Mouse (Mus musculus) forebrain, embryonic 11.5 days (tissue): ENCODE data around the gene Esrra. TPM values are rescaled to one million over a fixed set of nuclear protein-coding genes. Genes with fewer than 3 reads are reported as not detected.

Source experiments
- ATAC-seq: fragments of 200-750 bp; cut with Nextera tagmentation; replicated peaks from 2 replicates; pipeline ENCODE4 v1.8.0; 2017; ENCODE audit warnings: moderate TSS enrichment; ENCODE audit not compliant: low FRiP score
- DNase-seq: peaks from one replicate; pipeline ENCODE4 v3.0.0-alpha.2; 2017; ENCODE audit warnings: low spot score
- H3K27ac ChIP-seq: fragments of 300-500 bp; sonication (generic); 2 replicates; pipeline ENCODE4 v1.5.1; 2014; ENCODE audit warnings: low read depth, low read length
- H3K27me3 ChIP-seq: fragments of 300-500 bp; sonication (generic); 2 replicates; pipeline ENCODE4 v1.6.1; 2014; ENCODE audit warnings: mild to moderate bottlenecking, low read length, mixed read lengths; ENCODE audit not compliant: control insufficient read depth, insufficient read depth
- H3K36me3 ChIP-seq: fragments of 300-500 bp; sonication (generic); 2 replicates; pipeline ENCODE4 v1.6.1; 2014; ENCODE audit warnings: mild to moderate bottlenecking, low read length, moderate library complexity, mixed read lengths; ENCODE audit not compliant: control insufficient read depth, insufficient read depth
- H3K4me1 ChIP-seq: fragments of 300-500 bp; sonication (generic); replicated peaks from 2 replicates; pipeline ENCODE4 v1.6.1; 2014; ENCODE audit warnings: low read length, mixed read lengths; ENCODE audit not compliant: control insufficient read depth, insufficient read depth
- H3K4me2 ChIP-seq: fragments of 300-500 bp; sonication (generic); 2 replicates; pipeline ENCODE4 v1.6.1; 2014; ENCODE audit warnings: low read depth, mild to moderate bottlenecking, low read length, moderate library complexity, mixed read lengths; ENCODE audit not compliant: severe bottlenecking
- H3K4me3 ChIP-seq: fragments of 300-500 bp; sonication (generic); 2 replicates; pipeline ENCODE4 v1.5.1; 2014; ENCODE audit warnings: low read depth, low read length
- H3K9ac ChIP-seq: fragments of 300-500 bp; sonication (generic); 2 replicates; pipeline ENCODE4 v1.6.1; 2014; ENCODE audit warnings: low read length
- H3K9me3 ChIP-seq: fragments of 300-500 bp; sonication (generic); 2 replicates; pipeline ENCODE4 v1.6.1; 2016; ENCODE audit warnings: low read length, mixed read lengths; ENCODE audit not compliant: control insufficient read depth
- WGBS: fragments of 180-500 bp; shearing (Covaris S2); extraction: QIAGEN DNeasy Blood & Tissue Kit; methylation state at CpG from one replicate; pipeline ENCODE4 v1.1.7; 2014; 5-methylcytosine and 5-hydroxymethylcytosine counted together
- polyA plus RNA-seq: library from polyadenylated mRNA; unstranded; fragments of >200 nt; fragmentation: Nextera tagmentation; extraction: Ambion mirVana; gene quantifications from 2 replicates; pipeline ENCODE4 v1.2.1, GENCODE M21; 2014

The Esrra gene
- polyA plus RNA-seq, 1 experiment from 2014 or later, result 5.4 TPM

DNA sequence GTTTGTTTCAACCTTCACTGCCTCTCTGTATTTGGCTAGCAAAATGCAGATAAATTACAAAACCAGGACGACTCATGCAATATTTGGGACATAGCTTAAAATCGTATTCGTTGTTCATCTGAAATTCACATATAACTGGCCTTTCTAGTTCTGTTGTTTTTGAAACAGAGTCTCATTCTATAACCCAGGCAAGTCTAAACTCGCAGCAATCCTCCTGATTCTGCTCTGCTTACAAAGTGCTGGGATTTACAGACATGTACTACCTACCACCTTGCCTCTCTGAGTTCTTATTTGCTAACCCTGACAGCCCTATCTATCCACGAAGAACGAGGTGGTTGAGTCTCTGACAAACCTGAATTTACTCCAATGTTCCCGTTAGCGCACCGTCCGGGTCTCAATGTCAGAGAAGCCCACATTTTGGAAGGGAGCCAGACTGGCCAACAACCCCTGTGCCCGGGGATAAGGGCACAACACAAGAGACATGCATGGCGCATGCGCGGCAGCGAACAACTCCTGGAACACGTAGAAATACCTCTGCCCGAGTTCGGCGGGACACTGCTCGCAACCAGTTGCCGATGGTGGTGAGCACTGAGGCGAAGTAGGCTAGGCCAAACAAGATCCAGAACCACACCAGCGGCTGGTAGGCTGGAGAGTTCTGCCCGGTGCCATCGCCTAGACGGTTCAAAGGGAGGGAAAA, 5.1 kb upstream of the Esrra start:
- H3K4me3 ChIP-seq, result peak overlapping the region; percentile 9; the same call in 1 of the 2 replicates
- H3K27ac ChIP-seq, result no peak overlapping the region
- ATAC-seq, result no peak
- WGBS, result 9% methylated on average over 26 of the region's 26 CpGs
- no peak overlapping the region for H3K9ac ChIP-seq
- H3K27me3 ChIP-seq, result peaks cover 73% of the 10 kb centered on the region
- peaks cover 11% of the 10 kb centered on the region; the same call in 1 of the 2 replicates for H3K4me1 ChIP-seq
- no peaks in the 10 kb centered on the region for H3K36me3 ChIP-seq
- DNase-seq, result peak; percentile 74
- H3K4me2 ChIP-seq, result peak overlapping the region; percentile 5; the same call in 1 of the 2 replicates
- H3K9me3 ChIP-seq, result no peaks in the 10 kb centered on the region

DNA sequence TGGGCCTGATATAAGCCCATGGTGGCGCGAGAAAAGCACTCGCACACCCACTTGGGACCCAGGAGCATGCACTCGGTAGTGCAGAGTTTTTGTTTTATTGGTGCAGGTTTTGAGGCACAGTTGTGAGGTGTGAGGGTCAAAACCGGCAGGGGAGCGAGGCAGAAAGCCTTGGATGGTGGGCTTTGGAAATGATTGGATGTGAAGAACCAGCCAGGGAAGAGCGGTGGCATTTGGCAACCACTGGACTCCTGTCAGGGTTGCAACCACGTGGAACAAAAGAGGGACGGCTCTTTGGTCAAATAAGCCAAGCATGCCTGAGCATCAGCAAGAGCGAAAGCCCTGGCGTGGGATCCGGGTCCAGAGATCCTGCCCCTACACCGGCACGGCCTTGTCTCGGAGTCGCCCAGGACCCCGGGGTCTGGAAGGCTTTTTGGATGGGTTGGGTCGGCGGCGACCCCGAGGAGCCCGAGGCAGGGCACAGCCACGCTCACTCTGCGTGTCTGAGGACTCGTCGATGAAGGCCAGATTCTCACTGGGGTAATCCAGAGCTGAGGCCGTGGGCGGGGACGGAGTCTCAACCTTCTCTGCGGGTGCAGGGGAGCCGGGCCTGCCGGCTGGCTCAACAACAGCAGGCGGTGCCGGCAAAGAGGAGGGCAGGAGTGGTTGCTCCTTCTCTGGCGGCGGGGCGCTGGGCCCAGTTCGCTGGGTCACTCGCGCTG, 4.2 kb upstream of the Esrra start:
- Histone ChIP-seq H3K9me3 (no peaks in the 10 kb centered on the region), H3K27me3 (peaks cover 64% of the 10 kb centered on the region), H3K36me3 (no peaks in the 10 kb centered on the region), H3K27ac (no peak overlapping the region), H3K4me2 (no peak overlapping the region), H3K4me3 (peak overlapping the region; percentile 9; the same call in 1 of the 2 replicates), H3K4me1 (peaks cover 12% of the 10 kb centered on the region; the same call in 1 of the 2 replicates), H3K9ac (no peak overlapping the region)
- no peak for DNase-seq
- 6% methylated on average over 40 of the region's 40 CpGs for WGBS
- no peak for ATAC-seq

DNA sequence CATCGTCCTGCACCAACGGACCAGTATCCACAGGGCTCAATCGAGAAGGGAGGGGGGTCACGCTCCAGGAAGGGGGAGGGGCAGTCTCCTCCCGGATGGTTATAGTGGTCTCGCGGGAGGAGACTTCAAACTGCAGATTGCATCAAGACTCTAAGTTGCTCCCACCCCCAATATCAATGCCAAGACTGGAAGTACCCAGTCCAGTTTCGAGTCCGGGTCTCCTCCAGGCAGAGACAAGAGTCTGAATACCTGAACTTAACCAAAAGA, 3.6 kb upstream of the Esrra start, which contains the start of gene Catsperz:
TSS of gene Catsperz (minus strand) at position 74 of the 267 bp plus-strand sequence.
- Histone ChIP-seq H3K4me1 (peaks cover 17% of the 10 kb centered on the region; the same call in 1 of the 2 replicates), H3K27me3 (peaks cover 62% of the 10 kb centered on the region), H3K9ac (no peak within 1 kb of the TSS), H3K9me3 (no peaks in the 10 kb centered on the region), H3K4me2 (0 out of 2 replicates have a peak within 1 kb of the TSS, but pooled peaks have one; percentile 15), H3K4me3 (peak within 1 kb of the TSS; percentile 9; the same call in 1 of the 2 replicates), H3K27ac (no peak within 1 kb of the TSS), H3K36me3 (no peaks in the 10 kb centered on the region)
- ATAC-seq (no peak), DNase-seq (no peak)
- WGBS, result 3% methylated on average over 9 of the region's 9 CpGs

DNA sequence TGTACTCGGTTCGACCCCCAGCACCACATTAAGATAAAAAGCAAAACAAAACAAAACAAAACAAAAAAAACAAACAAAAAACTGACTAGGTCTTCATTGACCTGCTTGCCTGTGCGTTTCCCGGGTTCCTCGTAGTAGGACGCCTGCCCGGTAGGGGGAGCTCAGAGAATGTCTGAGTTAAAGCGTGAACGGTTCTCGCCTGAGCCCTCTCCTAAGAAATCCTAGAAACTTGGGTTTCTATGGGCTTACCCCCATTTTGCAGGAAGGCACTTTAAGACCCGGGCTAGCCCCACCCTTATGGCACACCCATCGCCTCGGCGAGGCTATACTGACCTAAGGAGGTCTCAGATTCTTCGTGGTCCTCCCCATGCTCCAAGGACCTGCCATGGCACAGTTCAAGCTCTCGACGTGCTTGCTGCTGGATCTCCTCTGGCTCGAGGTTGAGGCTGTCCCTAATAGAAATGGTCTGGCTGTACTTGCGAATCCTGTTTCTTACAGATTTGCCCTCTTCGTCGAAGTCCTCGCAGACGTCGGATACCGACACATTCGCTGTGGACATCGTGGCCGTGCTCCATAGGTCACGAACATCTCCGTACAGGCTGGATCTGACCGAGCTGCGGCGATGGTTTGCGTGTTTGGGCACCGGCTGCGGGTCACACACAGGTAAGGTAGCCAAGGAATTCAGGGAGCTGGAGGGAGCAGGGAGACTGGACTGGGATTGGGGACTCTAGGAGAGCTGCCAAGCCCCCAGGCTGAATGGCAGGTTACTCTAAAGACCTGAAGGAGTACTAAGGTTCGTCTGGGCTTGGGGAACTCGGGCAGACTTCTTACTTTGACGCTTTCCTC, 3.1 kb upstream of the Esrra start:
- peaks cover 21% of the 10 kb centered on the region; the same call in 1 of the 2 replicates for H3K4me1 ChIP-seq
- H3K9ac ChIP-seq, result no peak overlapping the region
- peak overlapping the region; percentile 5; the same call in 1 of the 2 replicates for H3K4me3 ChIP-seq
- peaks cover 60% of the 10 kb centered on the region for H3K27me3 ChIP-seq
- no peak overlapping the region for H3K27ac ChIP-seq
- ATAC-seq (no peak), DNase-seq (peak; percentile 88)
- H3K9me3 ChIP-seq, result no peaks in the 10 kb centered on the region
- H3K4me2 ChIP-seq, result 0 out of 2 replicates have a peak overlapping the region, but pooled peaks have one; percentile 15
- no peaks in the 10 kb centered on the region for H3K36me3 ChIP-seq
- 4% methylated on average over 39 of the region's 39 CpGs for WGBS

DNA sequence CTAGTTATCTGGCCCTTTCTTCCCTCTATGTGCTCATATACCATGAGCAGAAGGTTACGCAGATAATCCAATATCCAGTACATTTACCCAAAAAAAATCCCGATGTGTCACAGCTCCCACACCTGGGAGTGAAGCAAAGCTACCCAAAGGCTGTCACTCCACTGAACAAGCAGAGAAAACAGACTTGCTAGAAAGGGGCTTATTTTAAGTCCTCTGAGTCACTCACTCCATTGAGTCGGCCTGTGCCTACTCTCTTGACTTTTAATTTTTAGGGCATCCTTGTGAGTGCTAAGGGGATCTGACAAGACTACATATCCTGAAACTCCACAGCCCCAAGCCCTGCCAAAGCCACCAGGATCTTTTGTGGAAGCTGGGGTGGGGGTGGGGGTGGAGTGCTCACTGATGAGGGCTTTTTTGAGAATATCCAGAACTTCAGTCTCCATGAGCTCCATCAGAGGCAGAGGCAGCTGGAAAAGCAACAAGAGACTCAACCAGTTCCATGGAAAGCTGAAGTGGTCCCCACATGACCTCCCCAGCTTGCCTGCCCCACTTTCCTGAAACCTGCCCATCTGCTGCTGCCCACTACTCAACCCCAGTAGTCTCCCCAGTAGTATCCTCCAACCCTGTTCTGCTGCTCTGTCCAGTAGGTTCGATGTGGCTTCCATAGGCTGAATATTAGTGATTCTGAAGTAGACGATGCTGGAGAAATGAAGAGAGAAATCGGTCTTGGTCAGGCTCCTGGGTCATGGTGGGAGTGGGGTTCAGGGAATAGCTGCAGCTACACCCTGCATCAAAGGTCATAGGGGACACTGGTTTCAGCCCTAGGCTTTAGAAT, 1.5 kb upstream of the Esrra start:
- no peak for DNase-seq
- no peaks in the 10 kb centered on the region for H3K9me3 ChIP-seq
- no peak overlapping the region for H3K9ac ChIP-seq
- no peak for ATAC-seq
- no peak overlapping the region for H3K27ac ChIP-seq
- H3K27me3 ChIP-seq, result peaks cover 55% of the 10 kb centered on the region
- H3K4me2 ChIP-seq, result no peak overlapping the region
- peaks cover 21% of the 10 kb centered on the region; the same call in 1 of the 2 replicates for H3K4me1 ChIP-seq
- no peaks in the 10 kb centered on the region for H3K36me3 ChIP-seq
- no peak overlapping the region for H3K4me3 ChIP-seq
- 59% methylated on average over 6 of the region's 6 CpGs for WGBS

DNA sequence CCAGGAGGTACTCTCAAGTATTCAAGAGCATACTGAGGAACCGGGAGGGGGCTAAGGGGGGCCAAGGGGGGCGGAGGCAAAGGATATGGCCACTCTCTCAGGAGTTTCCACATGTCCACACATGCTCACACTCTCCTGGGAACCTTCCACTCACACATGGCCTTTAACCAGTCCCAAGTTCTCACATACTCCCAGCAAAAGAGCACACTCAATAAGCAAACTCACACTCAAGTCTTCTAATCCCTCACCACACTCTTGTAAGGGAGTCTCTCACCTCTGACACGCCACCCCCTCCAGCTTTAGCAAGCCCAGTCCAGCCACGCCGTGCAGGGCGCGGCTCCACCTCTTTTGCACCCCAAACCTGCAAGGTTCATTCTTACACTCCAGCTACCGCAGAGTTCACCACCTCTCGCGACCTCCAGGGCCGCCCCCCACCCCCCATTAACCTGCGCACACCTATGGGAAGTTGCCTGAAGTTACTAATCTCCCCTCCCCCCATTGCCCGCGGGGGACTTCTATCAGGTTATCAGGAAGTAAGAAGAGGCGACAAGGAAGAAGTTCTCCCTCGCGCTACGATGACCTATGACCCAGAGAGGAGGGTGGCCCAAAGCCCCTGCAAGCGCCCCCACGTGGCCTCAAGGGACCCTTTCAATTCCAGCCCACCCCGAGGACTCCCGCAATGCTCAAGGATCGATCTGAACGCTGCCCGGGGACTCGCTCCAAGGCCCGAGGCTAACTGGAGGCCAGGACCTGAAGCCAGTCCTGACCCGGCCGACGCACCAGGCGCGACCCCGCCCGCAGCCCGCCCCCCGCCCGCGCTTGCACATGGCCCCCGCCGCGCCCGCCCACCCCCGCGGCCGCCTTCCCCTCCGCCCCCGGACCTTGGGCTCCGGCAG, 624 bp downstream of the Esrra start:
- peaks cover 33% of the 10 kb centered on the region for H3K27me3 ChIP-seq
- H3K9me3 ChIP-seq, result no peaks in the 10 kb centered on the region
- H3K4me3 ChIP-seq, result peak overlapping the region; percentile 86
- H3K36me3 ChIP-seq, result no peaks in the 10 kb centered on the region
- peaks cover 17% of the 10 kb centered on the region; the same call in 1 of the 2 replicates for H3K4me1 ChIP-seq
- peak overlapping the region; percentile 64 for H3K4me2 ChIP-seq
- DNase-seq (no peak), ATAC-seq (no peak; the same call in 1 of the 2 replicates)
- peak overlapping the region; percentile 72 for H3K27ac ChIP-seq
- peak overlapping the region; percentile 86 for H3K9ac ChIP-seq
- WGBS, result 2% methylated on average over 39 of the region's 48 CpGs
